ENCODE assay signal across 10 mouse cellular contexts in genomic region chr8:121234915-121235314, GRCm38 (mm10).
DNase-seq lines count a peak whose midpoint lies in the region; ATAC-seq and TF ChIP-seq lines count a peak whose summit lies in the region.
"Had no signal": no experiment of that assay in that cellular context is flagged by ENCODE, and none has a peak within 500 bp of the region (broad histone marks: within the 10 kb centered on the region; RNA-seq: fewer than 3 reads in every experiment).

No protein-coding gene starts in this region.

- no peak for TF ChIP-seq POLR2A in testis, adult 2 months (IDR thresholded peaks at IDR 0.05; ENCODE audit: control insufficient read depth, low read depth, low read length)

- H3K4me1 ChIP-seq in liver, embryonic 14.5 days (replicated peaks; ENCODE audit: control insufficient read depth in 2 of 2, insufficient read depth in 2 of 2, low read length in 1 of 2) = no peaks in the 10 kb centered on the region
- H3K4me1 ChIP-seq in liver, embryonic 11.5 days (replicated peaks; ENCODE audit: control insufficient read depth, insufficient read depth, low read length) = 0 out of 2 replicates have a peak, but pooled peaks cover under 1% of the 10 kb centered on the region
- peaks cover 5% of the 10 kb centered on the region for H3K4me1 ChIP-seq in testis, adult 2 months (ENCODE audit: control insufficient read depth, insufficient read depth, low read length)

- no peaks in the 10 kb centered on the region for H3K9me3 ChIP-seq in liver, embryonic 14.5 days (ENCODE audit: control insufficient read depth, low read length)
- H3K9me3 ChIP-seq in liver, embryonic 11.5 days (ENCODE audit: control insufficient read depth, low read length) = no peaks in the 10 kb centered on the region

- H3K4me2 ChIP-seq in liver, embryonic 14.5 days (ENCODE audit: low read depth) = no peak overlapping the region
- no peak overlapping the region for H3K4me2 ChIP-seq in liver, embryonic 11.5 days

- ATAC-seq in CD4-positive, CD25-positive, alpha-beta regulatory T cell, adult 4 months = no peak
- no peak for ATAC-seq in liver, embryonic 14.5 days (ENCODE audit: insufficient read depth)
- no peak for ATAC-seq in liver, embryonic 11.5 days (replicated peaks; ENCODE audit: low FRiP score)

- no peak overlapping the region for H3K4me3 ChIP-seq in liver, embryonic 14.5 days (ENCODE audit: insufficient read depth in 1 of 2, low read depth in 2 of 2, low read length in 2 of 2)
- H3K4me3 ChIP-seq in liver, embryonic 11.5 days (ENCODE audit: low read depth, low read length) = no peak overlapping the region
- H3K4me3 ChIP-seq in testis, adult 2 months (ENCODE audit: control insufficient read depth, low read depth, low read length) = no peak overlapping the region

- DNase-seq in CD4-positive, CD25-positive, alpha-beta regulatory T cell, adult 2 months (ENCODE audit: low read depth, low spot score) = peak; percentile 34
- no peak for DNase-seq in liver, embryonic 14.5 days (ENCODE audit: low read depth in 3 of 3, low spot score in 3 of 3)
- no peak for DNase-seq in liver, embryonic 11.5 days (ENCODE audit: low spot score)
- peak; percentile 65 for DNase-seq in embryo, embryonic 11 days
- no peak for DNase-seq in ovary, postnatal 14 days (ENCODE audit: low spot score)
- DNase-seq in cerebellum, postnatal 4 days (ENCODE audit: low spot score in 2 of 2) = no peak
- DNase-seq: gastrocnemius, postnatal 36 days had no signal

- TF ChIP-seq CTCF in liver, embryonic 14.5 days (IDR thresholded peaks at IDR 0.05; ENCODE audit: low read depth) = peak; percentile 87
- TF ChIP-seq CTCF in testis, adult 2 months (IDR thresholded peaks at IDR 0.05; ENCODE audit: control insufficient read depth, insufficient read depth, insufficient replicate concordance, low read depth, low read length) = peak; percentile 96

- no peak overlapping the region for H3K27ac ChIP-seq in liver, embryonic 14.5 days
- H3K27ac ChIP-seq in liver, embryonic 11.5 days (ENCODE audit: low read depth, low read length) = no peak overlapping the region
- H3K27ac ChIP-seq in testis, adult 2 months (ENCODE audit: control insufficient read depth, insufficient read depth, low read depth, low read length) = no peak overlapping the region
- H3K27ac ChIP-seq: macrophage had no signal

- WGBS in liver, embryonic 14.5 days (ENCODE audit: insufficient replicate concordance) = 49% methylated on average over 7 of the region's 7 CpGs
- WGBS in liver, embryonic 11.5 days = 54% methylated on average over 7 of the region's 7 CpGs

- no peaks in the 10 kb centered on the region for H3K36me3 ChIP-seq in liver, embryonic 14.5 days (replicated peaks; ENCODE audit: control insufficient read depth, insufficient read depth, low read depth)
- no peaks in the 10 kb centered on the region for H3K36me3 ChIP-seq in liver, embryonic 11.5 days (ENCODE audit: control insufficient read depth, insufficient read depth, low read length)
- H3K36me3 ChIP-seq in testis, adult 2 months (ENCODE audit: control insufficient read depth, insufficient read depth, low read length) = no peaks in the 10 kb centered on the region

- no peak overlapping the region for H3K9ac ChIP-seq in liver, embryonic 14.5 days (replicated peaks)
- H3K9ac ChIP-seq in liver, embryonic 11.5 days (ENCODE audit: low read depth, low read length) = no peak overlapping the region

- no peaks in the 10 kb centered on the region for H3K27me3 ChIP-seq in liver, embryonic 14.5 days (ENCODE audit: control insufficient read depth, insufficient read depth, low read length)
- H3K27me3 ChIP-seq in liver, embryonic 11.5 days (replicated peaks; ENCODE audit: control insufficient read depth, insufficient read depth, low read length) = no peaks in the 10 kb centered on the region
- no peaks in the 10 kb centered on the region for H3K27me3 ChIP-seq in testis, adult 2 months (ENCODE audit: control insufficient read depth, insufficient read depth, low read length)

- TF ChIP-seq EP300 in liver, embryonic 14.5 days (IDR thresholded peaks at IDR 0.05; ENCODE audit: low read depth) = no peak

Comparison
In these comparisons a context has a peak if more than half of its experiments do, and no peak if none do; other contexts are left out.
1. DNase-seq: peak in CD4-positive, CD25-positive, alpha-beta regulatory T cell, adult 2 months (single experiment) and embryo, embryonic 11 days (single experiment); none in liver, embryonic 14.5 days (0 of 3), liver, embryonic 11.5 days (single experiment), ovary, postnatal 14 days (single experiment) and cerebellum, postnatal 4 days (0 of 2).